Mouse (Mus musculus) MEL (cell line): Measurements from ENCODE around the gene Mrm3.

ENCODE experiments used
- CHD2 ChIP-seq: IDR thresholded peaks from 2 replicates; pipeline ENCODE4 v1.6.1; 2011; ENCODE audit warnings: low read length, improper control_type of control experiment
- CTCF ChIP-seq, 3 experiments: IDR thresholded peaks in 2 of 3; conservative IDR thresholded peaks in 1 of 3; 2 replicates each; pipeline ENCODE4 v1.5.1; 2011 to 2012; ENCODE audit warnings: low read length in 3 of 3, low read depth in 2 of 3, mild to moderate bottlenecking in 2 of 3, improper control_type of control experiment in 1 of 3, inconsistent platforms in 1 of 3, mixed read lengths in 1 of 3, moderate library complexity in 1 of 3; ENCODE audit not compliant: control insufficient read depth in 1 of 3, insufficient read depth in 1 of 3, poor library complexity in 1 of 3, severe bottlenecking in 1 of 3
- EP300 ChIP-seq, 2 experiments: IDR thresholded peaks; 2 replicates each; pipeline ENCODE4 v1.6.1; 2011; ENCODE audit warnings: improper control_type of control experiment in 2 of 2, low read length in 2 of 2, low read depth in 1 of 2, mild to moderate bottlenecking in 1 of 2
- ETS1 ChIP-seq: IDR thresholded peaks from 2 replicates; pipeline ENCODE4 v1.6.1; 2012; ENCODE audit warnings: low read depth, mild to moderate bottlenecking, inconsistent platforms, low read length, improper control_type of control experiment, moderate library complexity
- MAZ ChIP-seq: IDR thresholded peaks from 2 replicates; pipeline ENCODE4 v1.6.1; 2012; ENCODE audit warnings: low read depth, mild to moderate bottlenecking, inconsistent platforms, low read length, improper control_type of control experiment
- POLR2A ChIP-seq, 2 experiments: IDR thresholded peaks; 2 replicates each; pipeline ENCODE4 v1.6.1; 2011 to 2012; ENCODE audit warnings: low read length in 2 of 2, mild to moderate bottlenecking in 2 of 2, control low read depth in 1 of 2, improper control_type of control experiment in 1 of 2, low read depth in 1 of 2, moderate library complexity in 1 of 2; ENCODE audit not compliant: control insufficient read depth in 1 of 2, insufficient read depth in 1 of 2, poor library complexity in 1 of 2
- ZKSCAN1 ChIP-seq: IDR thresholded peaks from 2 replicates; pipeline ENCODE4 v1.6.1; 2012; ENCODE audit warnings: low read depth, mild to moderate bottlenecking, inconsistent platforms, low read length, improper control_type of control experiment, moderate library complexity
- ZMIZ1 ChIP-seq: IDR thresholded peaks from 2 replicates; pipeline ENCODE4 v1.6.1; 2012; ENCODE audit warnings: low read depth, mild to moderate bottlenecking, inconsistent platforms, low read length, improper control_type of control experiment, moderate library complexity

- no peak for TF ChIP-seq POLR2A (IDR thresholded peaks at IDR 0.05; ENCODE audit: control insufficient read depth in 1 of 2, insufficient read depth in 1 of 2, low read depth in 1 of 2, low read length in 2 of 2, poor library complexity in 1 of 2)
- no peak for TF ChIP-seq CTCF (IDR thresholded peaks at IDR 0.05 in 2 of 3, conservative IDR thresholded peaks at IDR 0.05 in 1 of 3; ENCODE audit: control insufficient read depth in 1 of 3, insufficient read depth in 1 of 3, low read depth in 2 of 3, low read length in 3 of 3, poor library complexity in 1 of 3, severe bottlenecking in 1 of 3)
- no peak for TF ChIP-seq CHD2
- no peak for TF ChIP-seq ZMIZ1
- no peak for TF ChIP-seq MAZ
- no peak for TF ChIP-seq ETS1
- TF ChIP-seq ZKSCAN1 = no peak
- no peak for TF ChIP-seq EP300 (IDR thresholded peaks at IDR 0.05; ENCODE audit: low read depth in 1 of 2, low read length in 2 of 2)
Measured at GRCm38 (mm10) chr11:76268521-76269065, 25.1 kb downstream of the Mrm3 start.
